Mouse (Mus musculus) liver, embryonic 11.5 days (tissue): ENCODE results near the gene Palm2. TPM values are rescaled to one million over a fixed set of nuclear protein-coding genes. Genes with fewer than 3 reads are reported as not detected.

ENCODE experiments used
- ATAC-seq: fragments of 200-750 bp; cut with Nextera tagmentation; replicated peaks from 2 replicates; pipeline ENCODE4 v1.8.0; 2017; ENCODE audit warnings: moderate number of reproducible peaks, mild to moderate bottlenecking, moderate TSS enrichment, moderate library complexity; ENCODE audit not compliant: low FRiP score
- DNase-seq: peaks from one replicate; pipeline ENCODE4 v3.0.0-alpha.2; 2017; ENCODE audit warnings: low spot score
- H3K27ac ChIP-seq: fragments of 300-500 bp; sonication (generic); 2 replicates; pipeline ENCODE4 v1.5.1; 2014; ENCODE audit warnings: mild to moderate bottlenecking, low read depth, low read length, control low read depth
- H3K27me3 ChIP-seq: fragments of 300-500 bp; sonication (generic); replicated peaks from 2 replicates; pipeline ENCODE4 v1.6.1; 2014; ENCODE audit warnings: low read length, mixed read lengths; ENCODE audit not compliant: control insufficient read depth, insufficient read depth
- H3K36me3 ChIP-seq: fragments of 300-500 bp; sonication (generic); 2 replicates; pipeline ENCODE4 v1.6.1; 2014; ENCODE audit warnings: mild to moderate bottlenecking, low read length, moderate library complexity, mixed read lengths; ENCODE audit not compliant: control insufficient read depth, insufficient read depth
- H3K4me1 ChIP-seq: fragments of 300-500 bp; sonication (generic); replicated peaks from 2 replicates; pipeline ENCODE4 v1.6.1; 2014; ENCODE audit warnings: low read length, mixed read lengths; ENCODE audit not compliant: control insufficient read depth, insufficient read depth
- H3K4me2 ChIP-seq: fragments of 300-500 bp; sonication (generic); 2 replicates; pipeline ENCODE4 v1.6.1; 2014; ENCODE audit warnings: mild to moderate bottlenecking, control low read depth, moderate library complexity
- H3K4me3 ChIP-seq: fragments of 300-500 bp; sonication (generic); 2 replicates; pipeline ENCODE4 v1.5.1; 2014; ENCODE audit warnings: low read depth, low read length, control low read depth
- H3K9ac ChIP-seq: fragments of 300-500 bp; sonication (generic); 2 replicates; pipeline ENCODE4 v1.6.1; 2014; ENCODE audit warnings: low read depth, low read length, control low read depth
- H3K9me3 ChIP-seq: fragments of 300-500 bp; sonication (generic); 2 replicates; pipeline ENCODE4 v1.6.1; 2016; ENCODE audit warnings: low read length, inconsistent platforms, mixed read lengths; ENCODE audit not compliant: control insufficient read depth
- WGBS: fragments of 180-500 bp; shearing (Covaris S2); extraction: QIAGEN DNeasy Blood & Tissue Kit; methylation state at CpG from one replicate; pipeline ENCODE4 v1.1.7; 2014; 5-methylcytosine and 5-hydroxymethylcytosine counted together
- polyA plus RNA-seq: library from polyadenylated mRNA; unstranded; fragments of >200 nt; fragmentation: Nextera tagmentation; extraction: Ambion mirVana; gene quantifications from 2 replicates; pipeline ENCODE4 v1.2.1, GENCODE M21; 2014

The Palm2 gene
- polyA plus RNA-seq, 1 experiment from 2014 or later: 0.71 TPM

GRCm38 (mm10) chr4:57568268-57569068 lies 134.4 kb downstream of the Palm2 start:
- Histone ChIP-seq H3K9ac (peak overlapping the region; percentile 37; the same call in 1 of the 2 replicates), H3K9me3 (no peaks in the 10 kb centered on the region), H3K36me3 (no peaks in the 10 kb centered on the region), H3K4me3 (peak overlapping the region; percentile 48), H3K27me3 (peaks cover 18% of the 10 kb centered on the region), H3K4me2 (peak overlapping the region; percentile 73), H3K27ac (no peak overlapping the region), H3K4me1 (0 out of 2 replicates have a peak, but pooled peaks cover 2% of the 10 kb centered on the region)
- no peak for ATAC-seq
- WGBS: 51% methylated on average over 19 of the region's 19 CpGs
- no peak for DNase-seq

GRCm38 (mm10) chr4:57569069-57569355 lies 135.0 kb downstream of the Palm2 start:
- no peak overlapping the region for H3K27ac ChIP-seq
- ATAC-seq (no peak), DNase-seq (no peak)
- H3K4me1 ChIP-seq: 0 out of 2 replicates have a peak, but pooled peaks cover 2% of the 10 kb centered on the region
- H3K36me3 ChIP-seq: no peaks in the 10 kb centered on the region
- peaks cover 18% of the 10 kb centered on the region for H3K27me3 ChIP-seq
- no peak overlapping the region for H3K4me3 ChIP-seq
- no peak overlapping the region for H3K9ac ChIP-seq
- no peak overlapping the region for H3K4me2 ChIP-seq
- H3K9me3 ChIP-seq: no peaks in the 10 kb centered on the region
- WGBS: 76% methylated on average over 4 of the region's 4 CpGs

- Histone ChIP-seq H3K9me3 (no peaks in the 10 kb centered on the region), H3K4me1 (0 out of 2 replicates have a peak, but pooled peaks cover 2% of the 10 kb centered on the region), H3K27ac (no peak overlapping the region), H3K36me3 (no peaks in the 10 kb centered on the region), H3K4me3 (no peak overlapping the region), H3K4me2 (no peak overlapping the region), H3K27me3 (peaks cover 18% of the 10 kb centered on the region), H3K9ac (no peak overlapping the region)
- ATAC-seq (no peak), DNase-seq (no peak)
- 71% methylated on average over 6 of the region's 6 CpGs for WGBS
These were observed 135.7 kb downstream of the Palm2 start for GRCm38 (mm10) chr4:57569711-57570110.

- no peak for ATAC-seq
These were observed 136.2 kb downstream of the Palm2 start for GRCm38 (mm10) chr4:57570229-57570628.

GRCm38 (mm10) chr4:57574181-57574580 lies 140.1 kb downstream of the Palm2 start:
- DNase-seq: no peak
- 77% methylated on average over 3 of the region's 3 CpGs for WGBS
- H3K9me3 ChIP-seq: no peaks in the 10 kb centered on the region
- H3K4me2 ChIP-seq: no peak overlapping the region
- H3K27me3 ChIP-seq: no peaks in the 10 kb centered on the region
- no peaks in the 10 kb centered on the region for H3K4me1 ChIP-seq
- no peak overlapping the region for H3K9ac ChIP-seq
- no peak overlapping the region for H3K27ac ChIP-seq
- H3K4me3 ChIP-seq: no peak overlapping the region
- H3K36me3 ChIP-seq: no peaks in the 10 kb centered on the region
- no peak for ATAC-seq

More at GRCm38 (mm10) chr4:57570229-57570628, 136.2 kb downstream of the Palm2 start:
- no peak for DNase-seq
- no peak overlapping the region for H3K4me3 ChIP-seq
- H3K27ac ChIP-seq: no peak overlapping the region
- no peak overlapping the region for H3K4me2 ChIP-seq
- no peaks in the 10 kb centered on the region for H3K36me3 ChIP-seq
- no peak overlapping the region for H3K9ac ChIP-seq
- H3K27me3 ChIP-seq: peaks cover 18% of the 10 kb centered on the region
- 72% methylated on average over 3 of the region's 3 CpGs for WGBS
- H3K9me3 ChIP-seq: no peaks in the 10 kb centered on the region
- H3K4me1 ChIP-seq: 0 out of 2 replicates have a peak, but pooled peaks cover 2% of the 10 kb centered on the region

- Histone ChIP-seq H3K9me3 (no peaks in the 10 kb centered on the region), H3K36me3 (no peaks in the 10 kb centered on the region), H3K27ac (no peak overlapping the region), H3K27me3 (no peaks in the 10 kb centered on the region), H3K9ac (no peak overlapping the region), H3K4me3 (no peak overlapping the region), H3K4me1 (no peaks in the 10 kb centered on the region), H3K4me2 (no peak overlapping the region)
- 67% methylated on average over 6 of the region's 6 CpGs for WGBS
- no peak for DNase-seq
- no peak for ATAC-seq
These were observed 140.6 kb downstream of the Palm2 start for GRCm38 (mm10) chr4:57574646-57575045.

- H3K4me3 ChIP-seq: no peak overlapping the region
- H3K36me3 ChIP-seq: no peaks in the 10 kb centered on the region
- H3K27ac ChIP-seq: no peak overlapping the region
- DNase-seq: no peak
- no peak overlapping the region for H3K4me2 ChIP-seq
- H3K9me3 ChIP-seq: no peaks in the 10 kb centered on the region
- H3K27me3 ChIP-seq: no peaks in the 10 kb centered on the region
- H3K4me1 ChIP-seq: no peaks in the 10 kb centered on the region
- 75% methylated on average over 5 of the region's 5 CpGs for WGBS
- ATAC-seq: no peak
- no peak overlapping the region for H3K9ac ChIP-seq
These were observed 141.6 kb downstream of the Palm2 start for GRCm38 (mm10) chr4:57575686-57576085.

- no peaks in the 10 kb centered on the region for H3K9me3 ChIP-seq
- DNase-seq (no peak), ATAC-seq (no peak)
- no peak overlapping the region for H3K27ac ChIP-seq
- no peaks in the 10 kb centered on the region for H3K4me1 ChIP-seq
- H3K36me3 ChIP-seq: no peaks in the 10 kb centered on the region
- 81% methylated on average over 11 of the region's 11 CpGs for WGBS
- H3K4me3 ChIP-seq: no peak overlapping the region
- no peak overlapping the region for H3K9ac ChIP-seq
- H3K4me2 ChIP-seq: no peak overlapping the region
- no peaks in the 10 kb centered on the region for H3K27me3 ChIP-seq
These were observed 142.0 kb downstream of the Palm2 start for GRCm38 (mm10) chr4:57576095-57576494.

- 69% methylated on average over 10 of the region's 10 CpGs for WGBS
- Histone ChIP-seq H3K27me3 (no peaks in the 10 kb centered on the region), H3K27ac (no peak overlapping the region), H3K4me3 (no peak overlapping the region), H3K36me3 (no peaks in the 10 kb centered on the region), H3K4me1 (no peaks in the 10 kb centered on the region), H3K4me2 (no peak overlapping the region), H3K9ac (no peak overlapping the region), H3K9me3 (no peaks in the 10 kb centered on the region)
- no peak for DNase-seq
- ATAC-seq: no peak
These were observed 145.6 kb downstream of the Palm2 start for GRCm38 (mm10) chr4:57579683-57580082.
